Mouse (Mus musculus): ENCODE data around the gene Tmprss2. TPM values are rescaled to one million over a fixed set of nuclear protein-coding genes. Genes with fewer than 3 reads are reported as not detected.
A peak's percentile ranks its signal among the peaks of the same experiment; 100 is the strongest.

Tmprss2 gene
- polyA plus RNA-seq, 1 experiment from 2014 or later: 12.0 TPM

- no peaks in the 10 kb centered on the region for H3K36me3 ChIP-seq (ENCODE audit: control insufficient read depth, insufficient read depth, low read length)
- H3K27ac ChIP-seq (ENCODE audit: low read length): no peak overlapping the region
- no peak overlapping the region for H3K4me2 ChIP-seq (ENCODE audit: low read depth, low read length)
- no peaks in the 10 kb centered on the region for H3K27me3 ChIP-seq (ENCODE audit: control insufficient read depth, insufficient read depth, low read depth, low read length)
- 29% methylated on average over 2 of the region's 2 CpGs for WGBS
- H3K9me3 ChIP-seq (ENCODE audit: control insufficient read depth, low read length): no peaks in the 10 kb centered on the region
- no peaks in the 10 kb centered on the region for H3K4me1 ChIP-seq (replicated peaks; ENCODE audit: control insufficient read depth, insufficient read depth, low read length)
- H3K4me3 ChIP-seq (ENCODE audit: low read length): no peak overlapping the region
- ATAC-seq (ENCODE audit: low read depth): peak; percentile 66; the same call in 1 of the 2 replicates
- H3K9ac ChIP-seq (ENCODE audit: low read length): no peak overlapping the region
Observed at GRCm38 (mm10) chr16:97622383-97622889, 11.4 kb upstream of the Tmprss2 start.

- Histone ChIP-seq H3K27ac (ENCODE audit: low read length) (no peak overlapping the region), H3K4me1 (replicated peaks; ENCODE audit: control insufficient read depth, insufficient read depth, low read length) (no peaks in the 10 kb centered on the region), H3K36me3 (ENCODE audit: control insufficient read depth, insufficient read depth, low read length) (no peaks in the 10 kb centered on the region), H3K9ac (ENCODE audit: low read length) (no peak overlapping the region), H3K4me3 (ENCODE audit: low read length) (no peak overlapping the region), H3K9me3 (ENCODE audit: control insufficient read depth, low read length) (no peaks in the 10 kb centered on the region), H3K27me3 (ENCODE audit: control insufficient read depth, insufficient read depth, low read depth, low read length) (no peaks in the 10 kb centered on the region), H3K4me2 (ENCODE audit: low read depth, low read length) (no peak overlapping the region)
- no peak for ATAC-seq (ENCODE audit: low read depth)
- WGBS: 65% methylated on average over 2 of the region's 2 CpGs
Observed at GRCm38 (mm10) chr16:97618285-97618684, 7.3 kb upstream of the Tmprss2 start.

DNA sequence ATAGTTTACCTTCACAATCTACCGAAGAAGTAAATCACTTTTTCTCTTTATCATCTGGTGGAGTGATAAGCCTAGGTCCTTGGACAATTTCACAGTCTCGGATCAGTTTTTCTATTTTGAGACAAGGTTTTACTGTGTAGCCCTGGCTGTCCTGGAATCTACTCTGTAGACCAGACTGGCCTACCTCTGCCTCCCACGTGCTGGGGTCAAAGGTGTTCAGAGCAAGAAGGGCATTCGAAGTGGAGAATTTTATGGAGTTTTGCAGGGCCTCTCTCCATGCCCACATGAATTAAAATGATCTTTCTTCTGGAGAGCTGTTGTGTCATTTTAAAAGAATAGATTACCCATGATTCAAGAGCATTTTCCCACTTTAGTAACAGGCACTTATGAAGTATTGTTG, 1.0 kb upstream of the Tmprss2 start:
- Histone ChIP-seq H3K27ac (ENCODE audit: low read length) (no peak overlapping the region), H3K4me1 (replicated peaks; ENCODE audit: control insufficient read depth, insufficient read depth, low read length) (0 out of 2 replicates have a peak, but pooled peaks cover 3% of the 10 kb centered on the region), H3K4me2 (ENCODE audit: low read depth, low read length) (no peak overlapping the region), H3K4me3 (ENCODE audit: low read length) (no peak overlapping the region), H3K36me3 (ENCODE audit: control insufficient read depth, insufficient read depth, low read length) (no peaks in the 10 kb centered on the region), H3K27me3 (ENCODE audit: control insufficient read depth, insufficient read depth, low read depth, low read length) (peaks cover 25% of the 10 kb centered on the region), H3K9ac (ENCODE audit: low read length) (no peak overlapping the region), H3K9me3 (ENCODE audit: control insufficient read depth, low read length) (no peaks in the 10 kb centered on the region)
- ATAC-seq (ENCODE audit: low read depth): no peak
- 34% methylated on average over 4 of the region's 4 CpGs for WGBS

DNA sequence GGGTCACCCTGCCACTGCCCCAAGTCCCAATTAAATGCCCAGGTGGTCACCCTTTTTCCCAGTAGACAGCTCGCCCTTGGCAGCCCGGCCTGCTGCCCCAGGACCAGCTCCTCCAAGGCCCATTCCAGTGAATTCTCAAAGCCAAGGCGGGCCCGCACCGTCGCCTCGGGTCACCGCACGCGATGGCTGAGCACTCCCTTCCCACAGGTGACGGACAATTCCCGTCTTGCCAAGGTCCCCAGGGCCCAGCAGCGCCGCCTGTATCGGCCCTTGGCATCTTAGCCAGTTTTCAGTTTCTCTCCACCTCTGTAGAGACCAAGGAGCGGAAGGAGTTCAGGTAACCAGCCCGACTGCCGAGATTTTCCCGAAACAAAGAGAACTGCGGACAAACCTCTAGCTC, 749 bp downstream of the Tmprss2 start:
- ATAC-seq (ENCODE audit: low read depth): peak; percentile 32; the same call in 1 of the 2 replicates
- H3K36me3 ChIP-seq (ENCODE audit: control insufficient read depth, insufficient read depth, low read length): no peaks in the 10 kb centered on the region
- H3K27me3 ChIP-seq (ENCODE audit: control insufficient read depth, insufficient read depth, low read depth, low read length): peaks cover 25% of the 10 kb centered on the region
- 5% methylated on average over 20 of the region's 20 CpGs for whole genome bisulfite sequencing
- H3K4me3 ChIP-seq (ENCODE audit: low read length): peak overlapping the region; percentile 52
- H3K27ac ChIP-seq (ENCODE audit: low read length): peak overlapping the region; percentile 31; the same call in 1 of the 2 replicates
- 0 out of 2 replicates have a peak, but pooled peaks cover 3% of the 10 kb centered on the region for H3K4me1 ChIP-seq (replicated peaks; ENCODE audit: control insufficient read depth, insufficient read depth, low read length)
- peak overlapping the region; percentile 61 for H3K9ac ChIP-seq (ENCODE audit: low read length)
- peak overlapping the region; percentile 58 for H3K4me2 ChIP-seq (ENCODE audit: low read depth, low read length)
- no peaks in the 10 kb centered on the region for H3K9me3 ChIP-seq (ENCODE audit: control insufficient read depth, low read length)

DNA sequence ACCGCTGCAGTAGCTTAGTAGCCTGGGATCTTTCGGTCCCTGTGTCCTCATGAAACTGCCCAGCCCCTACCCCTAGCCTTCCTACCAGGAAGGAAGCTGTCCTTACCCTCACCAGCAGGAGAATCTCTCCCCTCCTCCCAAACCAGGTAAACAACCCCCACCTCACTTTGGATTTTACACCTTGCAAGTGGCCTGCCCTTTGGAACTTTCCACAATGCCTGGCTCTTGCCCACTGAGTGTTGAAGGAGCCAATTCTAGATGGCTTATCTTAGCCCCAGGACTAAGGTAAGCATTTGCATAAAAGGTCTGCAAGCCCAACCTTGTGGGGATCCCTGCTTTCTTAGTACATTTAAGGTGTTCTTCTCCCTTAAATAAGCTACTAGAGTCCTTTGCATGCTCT, 1.3 kb downstream of the Tmprss2 start:
- 0 out of 2 replicates have a peak, but pooled peaks cover 3% of the 10 kb centered on the region for H3K4me1 ChIP-seq (replicated peaks; ENCODE audit: control insufficient read depth, insufficient read depth, low read length)
- H3K4me2 ChIP-seq (ENCODE audit: low read depth, low read length): peak overlapping the region; percentile 58
- 58% methylated on average over 2 of the region's 2 CpGs for WGBS
- H3K9ac ChIP-seq (ENCODE audit: low read length): no peak overlapping the region
- ATAC-seq (ENCODE audit: low read depth): no peak
- H3K27me3 ChIP-seq (ENCODE audit: control insufficient read depth, insufficient read depth, low read depth, low read length): peaks cover 25% of the 10 kb centered on the region
- H3K36me3 ChIP-seq (ENCODE audit: control insufficient read depth, insufficient read depth, low read length): no peaks in the 10 kb centered on the region
- no peaks in the 10 kb centered on the region for H3K9me3 ChIP-seq (ENCODE audit: control insufficient read depth, low read length)
- peak overlapping the region; percentile 52 for H3K4me3 ChIP-seq (ENCODE audit: low read length)
- H3K27ac ChIP-seq (ENCODE audit: low read length): no peak overlapping the region

DNA sequence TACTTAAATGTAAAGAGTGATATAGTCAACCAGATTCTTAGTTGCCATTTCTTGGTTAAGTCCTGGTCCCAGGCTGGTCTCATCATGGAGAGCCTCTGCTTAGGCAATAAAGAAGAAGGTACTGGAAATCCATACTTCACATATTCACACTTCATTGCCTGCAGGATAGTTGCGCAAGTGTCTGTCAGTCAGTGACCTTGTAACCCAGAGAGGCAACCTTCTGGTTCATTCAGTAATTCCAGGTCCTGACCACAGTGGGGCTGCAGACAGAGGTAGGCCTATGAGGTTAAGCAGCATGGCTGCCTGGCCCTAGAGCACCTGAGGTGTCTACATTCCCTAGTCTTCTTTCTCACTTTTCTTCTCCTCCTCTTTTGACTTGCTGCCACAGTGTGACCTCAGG, 3.0 kb downstream of the Tmprss2 start:
- Histone ChIP-seq H3K9ac (ENCODE audit: low read length) (no peak overlapping the region), H3K4me1 (replicated peaks; ENCODE audit: control insufficient read depth, insufficient read depth, low read length) (0 out of 2 replicates have a peak, but pooled peaks cover 3% of the 10 kb centered on the region), H3K27ac (ENCODE audit: low read length) (no peak overlapping the region), H3K4me2 (ENCODE audit: low read depth, low read length) (no peak overlapping the region), H3K27me3 (ENCODE audit: control insufficient read depth, insufficient read depth, low read depth, low read length) (peaks cover 25% of the 10 kb centered on the region), H3K4me3 (ENCODE audit: low read length) (no peak overlapping the region), H3K9me3 (ENCODE audit: control insufficient read depth, low read length) (no peaks in the 10 kb centered on the region), H3K36me3 (ENCODE audit: control insufficient read depth, insufficient read depth, low read length) (no peaks in the 10 kb centered on the region)
- no peak for ATAC-seq (ENCODE audit: low read depth)
- WGBS: 88% methylated on average over 1 of the region's 1 CpGs

DNA sequence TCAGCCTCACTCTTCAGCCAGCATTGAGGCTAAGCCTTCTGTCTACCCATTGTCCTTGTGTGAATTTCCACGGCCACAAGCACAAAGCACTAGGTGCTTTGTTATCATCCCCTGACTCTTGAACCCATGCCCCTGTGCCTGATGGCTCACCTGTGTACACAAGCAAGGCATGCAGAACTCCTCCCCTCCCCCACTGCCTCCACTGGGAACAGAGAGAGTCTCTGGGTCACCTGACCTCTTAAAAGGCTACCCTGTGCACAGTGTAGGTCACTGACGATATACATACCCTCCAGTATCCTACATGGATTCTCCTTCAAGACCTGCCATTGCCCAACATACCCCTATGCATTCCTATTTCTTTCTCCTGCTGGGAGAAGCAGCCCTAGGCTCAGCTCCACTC, 4.2 kb downstream of the Tmprss2 start:
- Histone ChIP-seq H3K9ac (ENCODE audit: low read length) (no peak overlapping the region), H3K36me3 (ENCODE audit: control insufficient read depth, insufficient read depth, low read length) (no peaks in the 10 kb centered on the region), H3K27me3 (ENCODE audit: control insufficient read depth, insufficient read depth, low read depth, low read length) (peaks cover 24% of the 10 kb centered on the region), H3K4me1 (replicated peaks; ENCODE audit: control insufficient read depth, insufficient read depth, low read length) (0 out of 2 replicates have a peak, but pooled peaks cover 3% of the 10 kb centered on the region), H3K9me3 (ENCODE audit: control insufficient read depth, low read length) (no peaks in the 10 kb centered on the region), H3K4me2 (ENCODE audit: low read depth, low read length) (no peak overlapping the region), H3K4me3 (ENCODE audit: low read length) (no peak overlapping the region), H3K27ac (ENCODE audit: low read length) (no peak overlapping the region)
- WGBS: 56% methylated on average over 2 of the region's 2 CpGs
- ATAC-seq (ENCODE audit: low read depth): no peak

DNA sequence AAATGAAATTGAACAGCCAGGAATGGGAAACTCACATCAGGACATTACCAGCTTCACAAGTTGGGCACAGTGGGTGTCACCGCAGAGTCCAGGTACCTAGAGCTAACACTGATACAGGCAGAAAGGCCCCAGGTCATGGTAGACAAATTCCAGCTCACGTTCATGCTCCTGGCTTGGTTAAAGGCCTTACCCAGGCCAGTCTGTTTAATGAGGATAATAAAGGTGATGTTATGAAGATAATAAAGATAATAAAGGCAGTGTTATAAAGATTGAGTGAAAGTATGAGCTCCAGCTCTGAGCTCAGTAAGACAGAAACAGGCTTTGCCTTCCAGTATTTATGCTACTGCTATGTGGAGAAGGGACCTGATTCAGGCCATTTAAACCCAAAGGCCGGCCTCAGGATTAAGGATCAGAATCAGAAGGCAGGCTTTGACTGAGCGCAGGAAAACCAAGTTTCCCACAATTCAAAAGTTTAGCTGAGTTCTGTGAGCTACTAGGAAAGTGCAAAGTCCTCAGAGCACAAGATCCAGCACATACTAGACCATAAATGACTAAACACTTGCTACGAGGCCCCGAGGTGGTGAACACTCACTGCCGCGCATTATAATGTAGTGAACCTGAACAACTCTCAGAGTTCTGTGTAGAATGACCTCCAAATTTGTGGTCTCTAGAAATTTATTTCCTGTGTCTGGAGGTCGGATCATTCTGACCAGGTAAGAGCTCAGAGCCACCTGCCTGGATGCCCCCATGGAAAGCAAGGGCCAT, 4.9 kb downstream of the Tmprss2 start:
- no peak overlapping the region for H3K4me2 ChIP-seq (ENCODE audit: low read depth, low read length)
- no peak overlapping the region for H3K4me3 ChIP-seq (ENCODE audit: low read length)
- 84% methylated on average over 9 of the region's 9 CpGs for WGBS
- no peak for ATAC-seq (ENCODE audit: low read depth)
- H3K9ac ChIP-seq (ENCODE audit: low read length): no peak overlapping the region
- H3K9me3 ChIP-seq (ENCODE audit: control insufficient read depth, low read length): no peaks in the 10 kb centered on the region
- peaks cover 17% of the 10 kb centered on the region for H3K27me3 ChIP-seq (ENCODE audit: control insufficient read depth, insufficient read depth, low read depth, low read length)
- 0 out of 2 replicates have a peak, but pooled peaks cover under 1% of the 10 kb centered on the region for H3K4me1 ChIP-seq (replicated peaks; ENCODE audit: control insufficient read depth, insufficient read depth, low read length)
- H3K36me3 ChIP-seq (ENCODE audit: control insufficient read depth, insufficient read depth, low read length): no peaks in the 10 kb centered on the region
- H3K27ac ChIP-seq (ENCODE audit: low read length): no peak overlapping the region

DNA sequence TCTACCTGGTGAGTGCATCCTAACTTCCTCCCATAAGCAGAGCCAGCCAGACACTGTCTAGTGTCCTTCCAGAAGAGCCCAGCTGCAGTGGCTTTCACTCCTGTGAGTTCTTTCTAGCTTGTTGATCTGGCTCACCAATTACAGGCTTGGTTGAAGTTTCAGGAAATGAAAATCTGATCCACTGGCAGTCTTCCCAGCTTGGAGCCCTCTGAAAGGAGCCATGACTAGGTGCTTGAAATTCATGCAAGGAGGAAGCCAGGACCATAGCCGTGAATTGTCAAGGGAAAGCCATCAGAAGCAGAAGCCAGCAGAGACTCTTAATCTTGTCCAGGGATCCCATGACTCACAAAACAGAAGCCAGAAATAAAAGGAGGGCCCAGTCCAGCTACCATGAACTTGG, 8.7 kb downstream of the Tmprss2 start:
- WGBS: 38% methylated on average over 1 of the region's 1 CpGs
- no peak overlapping the region for H3K27ac ChIP-seq (ENCODE audit: low read length)
- no peak overlapping the region for H3K4me2 ChIP-seq (ENCODE audit: low read depth, low read length)
- no peaks in the 10 kb centered on the region for H3K9me3 ChIP-seq (ENCODE audit: control insufficient read depth, low read length)
- H3K27me3 ChIP-seq (ENCODE audit: control insufficient read depth, insufficient read depth, low read depth, low read length): no peaks in the 10 kb centered on the region
- H3K4me3 ChIP-seq (ENCODE audit: low read length): no peak overlapping the region
- ATAC-seq (ENCODE audit: low read depth): no peak
- no peaks in the 10 kb centered on the region for H3K36me3 ChIP-seq (ENCODE audit: control insufficient read depth, insufficient read depth, low read length)
- H3K4me1 ChIP-seq (replicated peaks; ENCODE audit: control insufficient read depth, insufficient read depth, low read length): no peaks in the 10 kb centered on the region
- no peak overlapping the region for H3K9ac ChIP-seq (ENCODE audit: low read length)

All from lung, embryonic 16.5 days (tissue).